ENCODE assay signal across 8 mouse cellular contexts in the genomic region with DNA sequence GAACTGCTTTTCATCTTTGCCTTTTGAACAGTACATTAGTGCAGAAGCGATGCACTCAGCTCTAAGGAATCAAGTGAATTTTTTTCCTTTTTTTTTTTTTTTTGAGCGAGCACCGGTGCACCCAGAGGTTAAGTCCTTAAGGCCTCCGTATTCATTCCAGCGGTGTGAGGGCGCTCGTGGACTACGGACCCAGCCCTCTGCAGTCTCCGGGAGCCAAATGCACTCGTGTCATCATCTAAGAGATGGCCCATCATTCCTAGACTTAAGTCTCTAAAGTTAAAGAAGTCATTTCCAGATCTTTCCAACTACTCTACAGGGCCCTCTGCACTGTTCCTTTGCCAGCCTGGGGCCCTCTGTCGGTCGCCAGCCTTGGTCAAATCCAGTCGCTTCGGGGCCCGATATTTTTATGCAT. TPM values are rescaled to one million over a fixed set of nuclear protein-coding genes. Genes with fewer than 3 reads are reported as not detected.
A peak's percentile ranks its signal among the peaks of the same experiment; 100 is the strongest.
DNase-seq lines count a peak whose midpoint lies in the region; ATAC-seq lines count a peak whose summit lies in the region.

No protein-coding gene starts in this region.

- DNase-seq in 3T3-L1 (ENCODE audit: low read depth, low spot score) (peak; percentile 10), adipocyte (ENCODE audit: low spot score) (peak; percentile 29)
- peak; percentile 61 for DNase-seq in embryonic facial prominence, embryonic 14.5 days (ENCODE audit: low spot score)
- peak; percentile 58 for DNase-seq in kidney, postnatal 10 days
- DNase-seq in lung, postnatal 4 days, result peak; percentile 30 to 43
- DNase-seq in urinary bladder, adult 2 months (ENCODE audit: low spot score), result no peak
- no peak for DNase-seq in layer of hippocampus, adult 9-10 months (ENCODE audit: low spot score)

- H3K9me3 ChIP-seq in embryonic facial prominence, embryonic 14.5 days (ENCODE audit: control insufficient read depth, low read length), result no peaks in the 10 kb centered on the region
- no peaks in the 10 kb centered on the region for H3K9me3 ChIP-seq in heart, embryonic 15.5 days (replicated peaks)

- no peaks in the 10 kb centered on the region for H3K4me1 ChIP-seq in embryonic facial prominence, embryonic 14.5 days (ENCODE audit: control insufficient read depth, insufficient read depth, low read length)
- H3K4me1 ChIP-seq in heart, embryonic 15.5 days (replicated peaks), result 0 out of 2 replicates have a peak, but pooled peaks cover 3% of the 10 kb centered on the region

- no peak; the same call in 1 of the 2 replicates for ATAC-seq in embryonic facial prominence, embryonic 14.5 days (ENCODE audit: low read depth)
- ATAC-seq in heart, embryonic 15.5 days (replicated peaks; ENCODE audit: insufficient number of reproducible peaks, insufficient read depth, low FRiP score, low read depth), result 0 out of 2 replicates have a peak, but pooled peaks have one; percentile 56

- 17% methylated on average over 15 of the region's 15 CpGs for WGBS in embryonic facial prominence, embryonic 14.5 days
- WGBS in heart, embryonic 15.5 days, result 12% methylated on average over 15 of the region's 15 CpGs

- H3K4me2 ChIP-seq in embryonic facial prominence, embryonic 14.5 days (ENCODE audit: low read depth, low read length), result peak overlapping the region; percentile 61
- H3K4me2 ChIP-seq in heart, embryonic 15.5 days, result peak overlapping the region; percentile 74

- H3K27me3 ChIP-seq in embryonic facial prominence, embryonic 14.5 days (replicated peaks; ENCODE audit: control insufficient read depth, insufficient read depth, low read length), result peaks cover 11% of the 10 kb centered on the region
- no peaks in the 10 kb centered on the region for H3K27me3 ChIP-seq in heart, embryonic 15.5 days

- no peak overlapping the region for H3K27ac ChIP-seq in embryonic facial prominence, embryonic 14.5 days (replicated peaks; ENCODE audit: low read depth, low read length)
- no peak overlapping the region for H3K27ac ChIP-seq in heart, embryonic 15.5 days

- no peaks in the 10 kb centered on the region for H3K36me3 ChIP-seq in embryonic facial prominence, embryonic 14.5 days (ENCODE audit: control insufficient read depth, insufficient read depth, low read length)
- no peaks in the 10 kb centered on the region for H3K36me3 ChIP-seq in heart, embryonic 15.5 days

- peak overlapping the region; percentile 64 for H3K9ac ChIP-seq in embryonic facial prominence, embryonic 14.5 days (ENCODE audit: low read depth, low read length)
- peak overlapping the region; percentile 69 for H3K9ac ChIP-seq in heart, embryonic 15.5 days

- peak overlapping the region; percentile 57 for H3K4me3 ChIP-seq in embryonic facial prominence, embryonic 14.5 days (ENCODE audit: low read depth, low read length)
- peak overlapping the region; percentile 72 for H3K4me3 ChIP-seq in heart, embryonic 15.5 days

RNA-seq across cellular contexts. Expression of gene Morc4, which starts 1.2 kb away (rescaled TPM):
- polyA plus RNA-seq in embryonic facial prominence, embryonic 14.5 days (2014; fragmentation: Nextera tagmentation; extraction: Ambion mirVana), result 25.3 and 28.8 TPM in 2 replicates
- polyA plus RNA-seq in heart, embryonic 15.5 days (2015; fragmentation: Nextera tagmentation; extraction: Ambion mirVana), result 15.0 and 15.1 TPM in 2 replicates
- 5.5 and 6.3 TPM in 2 replicates for polyA plus RNA-seq in urinary bladder, adult 2 months (2012; rRNA removed)

Comparison
In these comparisons a context has a peak if more than half of its experiments do, and no peak if none do; other contexts are left out.
1. DNase-seq: peak in 3T3-L1 (single experiment), adipocyte (single experiment), embryonic facial prominence, embryonic 14.5 days (single experiment), kidney, postnatal 10 days (single experiment) and lung, postnatal 4 days (2 of 2); none in urinary bladder, adult 2 months (single experiment) and layer of hippocampus, adult 9-10 months (single experiment).